Mouse (Mus musculus): ENCODE measurements around the gene Ppip5k2. TPM values are rescaled to one million over a fixed set of nuclear protein-coding genes. Genes with fewer than 3 reads are reported as not detected.

Ppip5k2 gene
- polyA plus RNA-seq, 1 experiment from 2014 or later: 30.3 TPM

DNA sequence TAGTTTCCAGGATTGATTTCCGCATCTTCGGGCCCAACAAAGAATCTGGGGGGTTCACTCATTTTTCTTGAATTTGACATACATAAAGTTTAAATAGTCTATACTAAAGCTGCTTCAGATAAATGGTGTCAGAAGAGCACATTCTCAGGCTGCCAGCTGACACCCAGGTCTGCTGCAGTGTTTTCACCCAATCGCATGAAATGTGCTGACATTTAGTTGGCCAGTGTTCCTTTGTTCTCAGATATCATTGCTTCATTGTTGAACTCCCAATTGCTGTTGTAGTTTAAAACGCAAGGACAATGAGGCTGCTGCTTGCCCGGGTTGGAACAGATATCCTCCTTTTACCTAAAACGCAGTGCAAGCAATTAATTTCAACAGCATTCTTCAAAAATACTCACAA lies 8.7 kb downstream of the Ppip5k2 start:
- Histone ChIP-seq H3K27ac (ENCODE audit: low read length) (no peak overlapping the region), H3K27me3 (ENCODE audit: insufficient read depth, low read length) (no peaks in the 10 kb centered on the region), H3K4me3 (ENCODE audit: low read length) (no peak overlapping the region), H3K9me3 (ENCODE audit: low read length) (no peaks in the 10 kb centered on the region), H3K4me1 (ENCODE audit: insufficient read depth, low read length) (no peaks in the 10 kb centered on the region), H3K9ac (replicated peaks; ENCODE audit: low read length) (no peak overlapping the region), H3K36me3 (ENCODE audit: insufficient read depth, low read length) (0 out of 2 replicates have a peak, but pooled peaks cover 5% of the 10 kb centered on the region), H3K4me2 (replicated peaks; ENCODE audit: low read depth, low read length) (no peak overlapping the region)
- WGBS: 92% methylated on average over 6 of the region's 6 CpGs
- ATAC-seq (ENCODE audit: low FRiP score, low TSS enrichment): no peak

DNA sequence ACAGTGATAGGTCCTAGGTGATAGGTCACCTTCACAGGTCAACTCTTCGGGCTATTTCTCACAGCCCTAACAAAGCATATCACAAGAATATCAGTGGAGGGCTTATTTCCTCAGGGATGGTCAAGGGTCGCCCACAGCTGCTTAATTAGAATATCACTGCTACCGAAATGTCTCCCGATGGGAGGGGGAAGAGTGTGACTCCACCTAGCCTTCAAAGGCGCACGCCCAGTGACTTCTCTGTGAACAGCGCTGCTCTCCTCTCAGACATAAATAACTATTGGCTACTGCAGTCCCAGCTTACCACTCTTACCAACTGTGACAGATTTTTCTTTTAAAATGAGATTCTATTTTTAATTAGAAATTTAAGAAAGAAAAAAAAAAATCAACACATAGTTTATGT lies 9.6 kb downstream of the Ppip5k2 start:
- no peaks in the 10 kb centered on the region for H3K4me1 ChIP-seq (ENCODE audit: insufficient read depth, low read length)
- H3K4me3 ChIP-seq (ENCODE audit: low read length): no peak overlapping the region
- H3K36me3 ChIP-seq (ENCODE audit: insufficient read depth, low read length): peaks cover 8% of the 10 kb centered on the region
- H3K4me2 ChIP-seq (replicated peaks; ENCODE audit: low read depth, low read length): no peak overlapping the region
- H3K9me3 ChIP-seq (ENCODE audit: low read length): no peaks in the 10 kb centered on the region
- no peak overlapping the region for H3K9ac ChIP-seq (replicated peaks; ENCODE audit: low read length)
- no peak overlapping the region for H3K27ac ChIP-seq (ENCODE audit: low read length)
- no peak for ATAC-seq (ENCODE audit: low FRiP score, low TSS enrichment)
- H3K27me3 ChIP-seq (ENCODE audit: insufficient read depth, low read length): no peaks in the 10 kb centered on the region
- 80% methylated on average over 7 of the region's 7 CpGs for WGBS

DNA sequence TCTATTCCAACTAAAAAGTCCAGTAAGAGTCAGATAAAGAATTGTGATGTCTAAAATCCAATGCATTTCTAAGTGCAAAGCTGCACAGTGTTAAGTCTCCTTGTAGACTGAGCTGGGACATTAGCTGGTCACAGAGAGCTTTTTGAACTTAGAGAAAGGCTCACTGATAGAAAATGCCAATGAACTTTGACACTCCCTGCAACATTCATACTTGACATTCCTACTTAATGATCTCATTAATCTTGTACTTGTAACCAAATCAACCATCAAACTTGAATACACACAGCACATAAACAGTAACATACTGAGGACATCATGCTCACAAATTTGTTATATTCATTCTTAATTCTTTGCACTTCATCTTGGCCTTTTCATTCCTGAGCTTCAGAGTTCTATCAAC lies 10.4 kb downstream of the Ppip5k2 start:
- Histone ChIP-seq H3K4me3 (ENCODE audit: low read length) (no peak overlapping the region), H3K27ac (ENCODE audit: low read length) (no peak overlapping the region), H3K9me3 (ENCODE audit: low read length) (no peaks in the 10 kb centered on the region), H3K4me2 (replicated peaks; ENCODE audit: low read depth, low read length) (no peak overlapping the region), H3K27me3 (ENCODE audit: insufficient read depth, low read length) (no peaks in the 10 kb centered on the region), H3K4me1 (ENCODE audit: insufficient read depth, low read length) (no peaks in the 10 kb centered on the region), H3K36me3 (ENCODE audit: insufficient read depth, low read length) (peaks cover 12% of the 10 kb centered on the region), H3K9ac (replicated peaks; ENCODE audit: low read length) (no peak overlapping the region)
- no peak for ATAC-seq (ENCODE audit: low FRiP score, low TSS enrichment)

DNA sequence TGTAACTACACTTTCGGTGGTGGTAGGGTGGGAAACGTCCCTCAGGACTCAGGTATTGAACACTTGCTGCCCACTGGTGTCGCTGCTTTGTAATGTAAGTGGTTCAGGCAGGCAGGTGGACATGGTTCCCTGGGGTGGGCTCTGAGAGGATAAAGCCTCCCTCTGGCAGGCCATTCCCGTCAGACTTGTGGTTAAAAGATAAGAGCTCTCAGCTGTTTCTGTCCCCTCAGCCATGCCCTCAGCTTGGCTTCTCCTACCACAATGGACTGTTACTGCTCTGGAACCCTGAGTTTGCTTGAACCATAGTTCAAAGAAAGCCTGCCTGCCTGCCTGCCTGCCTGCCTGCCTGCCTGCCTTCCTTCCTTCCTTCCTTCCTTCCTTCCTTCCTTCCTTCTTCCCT lies 15.8 kb downstream of the Ppip5k2 start:
- no peaks in the 10 kb centered on the region for H3K27me3 ChIP-seq (ENCODE audit: insufficient read depth, low read length)
- H3K4me3 ChIP-seq (ENCODE audit: low read length): no peak overlapping the region
- 87% methylated on average over 4 of the region's 4 CpGs for WGBS
- no peaks in the 10 kb centered on the region for H3K9me3 ChIP-seq (ENCODE audit: low read length)
- no peak for ATAC-seq (ENCODE audit: low FRiP score, low TSS enrichment)
- H3K27ac ChIP-seq (ENCODE audit: low read length): no peak overlapping the region
- H3K36me3 ChIP-seq (ENCODE audit: insufficient read depth, low read length): peaks cover 25% of the 10 kb centered on the region
- no peak overlapping the region for H3K4me2 ChIP-seq (replicated peaks; ENCODE audit: low read depth, low read length)
- no peak overlapping the region for H3K9ac ChIP-seq (replicated peaks; ENCODE audit: low read length)
- no peaks in the 10 kb centered on the region for H3K4me1 ChIP-seq (ENCODE audit: insufficient read depth, low read length)

GRCm38 (mm10) chr1:97753216-97753615 lies 17.0 kb downstream of the Ppip5k2 start:
- Histone ChIP-seq H3K9me3 (ENCODE audit: low read length) (no peaks in the 10 kb centered on the region), H3K9ac (replicated peaks; ENCODE audit: low read length) (no peak overlapping the region), H3K27me3 (ENCODE audit: insufficient read depth, low read length) (no peaks in the 10 kb centered on the region), H3K27ac (ENCODE audit: low read length) (no peak overlapping the region), H3K4me3 (ENCODE audit: low read length) (no peak overlapping the region), H3K36me3 (ENCODE audit: insufficient read depth, low read length) (peaks cover 25% of the 10 kb centered on the region), H3K4me2 (replicated peaks; ENCODE audit: low read depth, low read length) (no peak overlapping the region), H3K4me1 (ENCODE audit: insufficient read depth, low read length) (no peaks in the 10 kb centered on the region)
- ATAC-seq (ENCODE audit: low FRiP score, low TSS enrichment): no peak

DNA sequence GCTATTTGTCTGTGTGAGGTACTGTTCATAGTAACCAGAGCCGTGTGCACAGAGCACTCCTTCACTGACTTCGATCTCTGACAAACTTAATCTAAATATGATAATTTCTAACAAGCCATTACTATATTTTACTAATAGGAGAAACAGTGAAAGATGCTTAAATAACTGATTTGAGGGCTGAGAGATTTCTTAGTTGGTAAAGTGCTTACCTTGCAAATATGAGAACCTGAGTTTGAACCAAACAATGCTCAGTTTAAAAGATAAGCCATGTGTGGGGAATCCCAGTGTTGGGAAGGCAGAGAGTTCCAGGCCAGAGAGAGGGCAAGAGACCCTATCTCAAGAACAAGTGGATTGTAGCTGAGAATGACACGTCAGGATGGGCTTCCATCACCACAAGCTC lies 22.0 kb downstream of the Ppip5k2 start:
- Histone ChIP-seq H3K36me3 (ENCODE audit: insufficient read depth, low read length) (peaks cover 29% of the 10 kb centered on the region), H3K9me3 (ENCODE audit: low read length) (no peaks in the 10 kb centered on the region), H3K27me3 (ENCODE audit: insufficient read depth, low read length) (no peaks in the 10 kb centered on the region), H3K4me3 (ENCODE audit: low read length) (no peak overlapping the region), H3K27ac (ENCODE audit: low read length) (no peak overlapping the region), H3K4me2 (replicated peaks; ENCODE audit: low read depth, low read length) (no peak overlapping the region), H3K9ac (replicated peaks; ENCODE audit: low read length) (no peak overlapping the region), H3K4me1 (ENCODE audit: insufficient read depth, low read length) (no peaks in the 10 kb centered on the region)
- WGBS: 89% methylated on average over 3 of the region's 3 CpGs
- ATAC-seq (ENCODE audit: low FRiP score, low TSS enrichment): no peak

DNA sequence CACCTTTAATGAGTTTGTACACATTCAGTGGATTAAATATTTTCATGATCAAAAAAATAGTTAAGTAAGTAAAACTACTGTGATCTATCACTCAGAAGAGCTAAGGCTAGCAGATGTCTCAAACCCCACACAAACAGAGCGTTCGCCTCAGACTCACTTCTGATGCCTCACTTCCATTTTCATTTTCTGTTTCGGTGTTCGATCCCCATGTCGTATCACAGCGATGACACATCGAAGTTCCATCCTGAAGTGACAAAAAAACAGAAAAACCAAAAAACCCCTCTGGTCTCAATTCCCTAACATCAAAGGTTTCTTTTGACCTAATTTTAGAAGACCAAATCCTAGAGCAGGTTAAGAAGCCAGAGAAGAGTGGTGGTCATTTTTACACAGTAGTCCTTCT lies 23.9 kb downstream of the Ppip5k2 start:
- Histone ChIP-seq H3K27ac (ENCODE audit: low read length) (no peak overlapping the region), H3K27me3 (ENCODE audit: insufficient read depth, low read length) (no peaks in the 10 kb centered on the region)
- 96% methylated on average over 7 of the region's 7 CpGs for WGBS

GRCm38 (mm10) chr1:97745712-97746111 lies 24.5 kb downstream of the Ppip5k2 start:
- WGBS: 88% methylated on average over 4 of the region's 4 CpGs
- H3K9me3 ChIP-seq (ENCODE audit: low read length): no peaks in the 10 kb centered on the region
- H3K27ac ChIP-seq (ENCODE audit: low read length): no peak overlapping the region
- H3K4me2 ChIP-seq (replicated peaks; ENCODE audit: low read depth, low read length): no peak overlapping the region
- H3K9ac ChIP-seq (replicated peaks; ENCODE audit: low read length): no peak overlapping the region
- ATAC-seq (ENCODE audit: low FRiP score, low TSS enrichment): no peak
- H3K4me1 ChIP-seq (ENCODE audit: insufficient read depth, low read length): no peaks in the 10 kb centered on the region
- H3K27me3 ChIP-seq (ENCODE audit: insufficient read depth, low read length): no peaks in the 10 kb centered on the region
- H3K36me3 ChIP-seq (ENCODE audit: insufficient read depth, low read length): peaks cover 33% of the 10 kb centered on the region
- H3K4me3 ChIP-seq (ENCODE audit: low read length): no peak overlapping the region

More for the DNA sequence above, 23.9 kb downstream of the Ppip5k2 start:
- H3K9ac ChIP-seq (replicated peaks; ENCODE audit: low read length): no peak overlapping the region
- H3K36me3 ChIP-seq (ENCODE audit: insufficient read depth, low read length): peaks cover 29% of the 10 kb centered on the region; the same call in 1 of the 2 replicates
- H3K4me2 ChIP-seq (replicated peaks; ENCODE audit: low read depth, low read length): no peak overlapping the region
- no peak for ATAC-seq (ENCODE audit: low FRiP score, low TSS enrichment)
- H3K4me3 ChIP-seq (ENCODE audit: low read length): no peak overlapping the region
- H3K9me3 ChIP-seq (ENCODE audit: low read length): no peaks in the 10 kb centered on the region
- H3K4me1 ChIP-seq (ENCODE audit: insufficient read depth, low read length): no peaks in the 10 kb centered on the region

- Histone ChIP-seq H3K36me3 (ENCODE audit: insufficient read depth, low read length) (peaks cover 41% of the 10 kb centered on the region), H3K9ac (replicated peaks; ENCODE audit: low read length) (no peak overlapping the region), H3K4me1 (ENCODE audit: insufficient read depth, low read length) (no peaks in the 10 kb centered on the region), H3K27me3 (ENCODE audit: insufficient read depth, low read length) (no peaks in the 10 kb centered on the region), H3K4me3 (ENCODE audit: low read length) (no peak overlapping the region), H3K4me2 (replicated peaks; ENCODE audit: low read depth, low read length) (no peak overlapping the region), H3K9me3 (ENCODE audit: low read length) (no peaks in the 10 kb centered on the region), H3K27ac (ENCODE audit: low read length) (no peak overlapping the region)
- ATAC-seq (ENCODE audit: low FRiP score, low TSS enrichment): no peak
- WGBS: 96% methylated on average over 1 of the region's 1 CpGs
These were observed 27.1 kb downstream of the Ppip5k2 start for GRCm38 (mm10) chr1:97743063-97743462.

DNA sequence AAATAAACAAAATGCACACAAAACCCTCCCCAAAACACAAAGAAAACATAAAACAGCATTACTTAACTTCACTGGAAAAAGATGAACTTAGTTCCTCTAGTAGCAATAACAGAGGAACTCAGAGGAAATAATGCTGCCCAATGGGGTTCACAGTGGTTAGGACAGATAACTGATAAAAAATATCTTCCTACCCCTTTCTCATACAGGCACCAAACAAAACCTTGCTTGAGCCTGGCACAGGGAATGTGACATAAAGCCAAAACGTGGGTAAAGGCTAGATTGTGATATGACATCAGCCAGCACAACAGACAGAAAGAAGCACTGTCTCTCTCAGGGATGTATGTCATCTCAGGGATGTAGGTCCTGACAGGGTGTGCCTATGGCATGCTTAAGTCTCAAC lies 40.9 kb downstream of the Ppip5k2 start:
- H3K27ac ChIP-seq (ENCODE audit: low read length): no peak overlapping the region
- no peaks in the 10 kb centered on the region for H3K9me3 ChIP-seq (ENCODE audit: low read length)
- 90% methylated on average over 1 of the region's 1 CpGs for WGBS
- H3K4me2 ChIP-seq (replicated peaks; ENCODE audit: low read depth, low read length): no peak overlapping the region
- ATAC-seq (ENCODE audit: low FRiP score, low TSS enrichment): no peak
- H3K27me3 ChIP-seq (ENCODE audit: insufficient read depth, low read length): no peaks in the 10 kb centered on the region
- peaks cover 26% of the 10 kb centered on the region for H3K36me3 ChIP-seq (ENCODE audit: insufficient read depth, low read length)
- H3K4me3 ChIP-seq (ENCODE audit: low read length): no peak overlapping the region
- H3K9ac ChIP-seq (replicated peaks; ENCODE audit: low read length): no peak overlapping the region
- H3K4me1 ChIP-seq (ENCODE audit: insufficient read depth, low read length): no peaks in the 10 kb centered on the region

GRCm38 (mm10) chr1:97726730-97727129 lies 43.5 kb downstream of the Ppip5k2 start:
- H3K9ac ChIP-seq (replicated peaks; ENCODE audit: low read length): no peak overlapping the region
- H3K27me3 ChIP-seq (ENCODE audit: insufficient read depth, low read length): no peaks in the 10 kb centered on the region
- H3K4me1 ChIP-seq (ENCODE audit: insufficient read depth, low read length): no peaks in the 10 kb centered on the region
- H3K4me2 ChIP-seq (replicated peaks; ENCODE audit: low read depth, low read length): no peak overlapping the region
- H3K36me3 ChIP-seq (ENCODE audit: insufficient read depth, low read length): peaks cover 24% of the 10 kb centered on the region
- H3K9me3 ChIP-seq (ENCODE audit: low read length): no peaks in the 10 kb centered on the region
- ATAC-seq (ENCODE audit: low FRiP score, low TSS enrichment): peak; percentile 71; the same call in 1 of the 2 replicates
- H3K4me3 ChIP-seq (ENCODE audit: low read length): no peak overlapping the region
- WGBS: 84% methylated on average over 2 of the region's 2 CpGs
- H3K27ac ChIP-seq (ENCODE audit: low read length): no peak overlapping the region
